Mouse (Mus musculus): ENCODE data around the gene March9. TPM values are rescaled to one million over a fixed set of nuclear protein-coding genes. Genes with fewer than 3 reads are reported as not detected.
A peak's percentile ranks its signal among the peaks of the same experiment; 100 is the strongest.
"Not testable (repeated sequence)": the region's sequence is repeated elsewhere in the genome, so short reads cannot be mapped to it uniquely, and the experiment has no call there.

The March9 gene
- polyA plus RNA-seq, 1 experiment from 2014 or later = 3.7 TPM

- Histone ChIP-seq H3K9ac (ENCODE audit: low read length) (no peak overlapping the region), H3K27me3 (ENCODE audit: control insufficient read depth, insufficient read depth, low read length) (no peaks in the 10 kb centered on the region; the same call in 1 of the 2 replicates), H3K4me3 (ENCODE audit: low read depth, low read length) (no peak overlapping the region), H3K4me2 (no peak overlapping the region), H3K36me3 (ENCODE audit: control insufficient read depth, insufficient read depth, low read length) (peaks cover 32% of the 10 kb centered on the region), H3K27ac (ENCODE audit: low read depth, low read length) (no peak overlapping the region), H3K4me1 (ENCODE audit: control insufficient read depth, insufficient read depth, low read length) (peaks cover 25% of the 10 kb centered on the region), H3K9me3 (ENCODE audit: control insufficient read depth, low read length) (no peaks in the 10 kb centered on the region)
- no peak for ATAC-seq (ENCODE audit: low FRiP score)
- DNase-seq (ENCODE audit: low spot score, missing footprints) = no peak
- WGBS = 89% methylated on average over 14 of the region's 14 CpGs
Observed at GRCm38 (mm10) chr10:127066519-127067018, 6.6 kb upstream of the March9 start.

- DNase-seq (ENCODE audit: low spot score, missing footprints) = no peak
- H3K27me3 ChIP-seq (ENCODE audit: control insufficient read depth, insufficient read depth, low read length) = no peaks in the 10 kb centered on the region; the same call in 1 of the 2 replicates
- no peak overlapping the region for H3K4me3 ChIP-seq (ENCODE audit: low read depth, low read length)
- no peak overlapping the region for H3K9ac ChIP-seq (ENCODE audit: low read length)
- H3K36me3 ChIP-seq (ENCODE audit: control insufficient read depth, insufficient read depth, low read length) = peaks cover 32% of the 10 kb centered on the region
- peaks cover 23% of the 10 kb centered on the region for H3K4me1 ChIP-seq (ENCODE audit: control insufficient read depth, insufficient read depth, low read length)
- no peaks in the 10 kb centered on the region for H3K9me3 ChIP-seq (ENCODE audit: control insufficient read depth, low read length)
- ATAC-seq (ENCODE audit: low FRiP score) = no peak
- H3K27ac ChIP-seq (ENCODE audit: low read depth, low read length) = no peak overlapping the region
- WGBS = 89% methylated on average over 9 of the region's 9 CpGs
- H3K4me2 ChIP-seq = no peak overlapping the region
Observed at GRCm38 (mm10) chr10:127065981-127066380, 6.0 kb upstream of the March9 start.

GRCm38 (mm10) chr10:127063913-127064870 lies 4.2 kb upstream of the March9 start:
- H3K9me3 ChIP-seq (ENCODE audit: control insufficient read depth, low read length) = no peaks in the 10 kb centered on the region
- peak overlapping the region; percentile 100 for H3K9ac ChIP-seq (ENCODE audit: low read length)
- peak overlapping the region; percentile 65 for H3K4me3 ChIP-seq (ENCODE audit: low read depth, low read length)
- H3K27me3 ChIP-seq (ENCODE audit: control insufficient read depth, insufficient read depth, low read length) = no peaks in the 10 kb centered on the region; the same call in 1 of the 2 replicates
- peaks cover 28% of the 10 kb centered on the region for H3K4me1 ChIP-seq (ENCODE audit: control insufficient read depth, insufficient read depth, low read length)
- peaks cover 32% of the 10 kb centered on the region for H3K36me3 ChIP-seq (ENCODE audit: control insufficient read depth, insufficient read depth, low read length)
- H3K27ac ChIP-seq (ENCODE audit: low read depth, low read length) = peak overlapping the region; percentile 82
- DNase-seq (ENCODE audit: low spot score, missing footprints) (peak; percentile 95), ATAC-seq (ENCODE audit: low FRiP score) (no peak)
- WGBS = 18% methylated on average over 37 of the region's 37 CpGs
- peak overlapping the region; percentile 77 for H3K4me2 ChIP-seq

GRCm38 (mm10) chr10:127063239-127063872 lies 3.4 kb upstream of the March9 start, which contains the start of gene Cdk4:
Gene Cdk4 (plus strand): TSS chr10:127063534.
- Histone ChIP-seq H3K27ac (ENCODE audit: low read depth, low read length) (peak within 1 kb of the TSS; percentile 82), H3K4me2 (peak within 1 kb of the TSS; percentile 77), H3K4me3 (ENCODE audit: low read depth, low read length) (peak within 1 kb of the TSS; percentile 65), H3K27me3 (ENCODE audit: control insufficient read depth, insufficient read depth, low read length) (no peaks in the 10 kb centered on the region; the same call in 1 of the 2 replicates), H3K36me3 (ENCODE audit: control insufficient read depth, insufficient read depth, low read length) (peaks cover 32% of the 10 kb centered on the region), H3K4me1 (ENCODE audit: control insufficient read depth, insufficient read depth, low read length) (peaks cover 27% of the 10 kb centered on the region), H3K9ac (ENCODE audit: low read length) (peak within 1 kb of the TSS; percentile 100), H3K9me3 (ENCODE audit: control insufficient read depth, low read length) (no peaks in the 10 kb centered on the region)
- peak; percentile 100 for DNase-seq (ENCODE audit: low spot score, missing footprints)
- ATAC-seq (ENCODE audit: low FRiP score) = peak; percentile 93
- WGBS = under 1% methylated on average over 46 of the region's 46 CpGs

- Histone ChIP-seq H3K9ac (ENCODE audit: low read length) (no peak overlapping the region), H3K27ac (ENCODE audit: low read depth, low read length) (no peak overlapping the region; the same call in 1 of the 2 replicates), H3K4me2 (no peak overlapping the region), H3K9me3 (ENCODE audit: control insufficient read depth, low read length) (no peaks in the 10 kb centered on the region), H3K4me3 (ENCODE audit: low read depth, low read length) (no peak overlapping the region), H3K27me3 (ENCODE audit: control insufficient read depth, insufficient read depth, low read length) (no peaks in the 10 kb centered on the region; the same call in 1 of the 2 replicates), H3K36me3 (ENCODE audit: control insufficient read depth, insufficient read depth, low read length) (peaks cover 30% of the 10 kb centered on the region), H3K4me1 (ENCODE audit: control insufficient read depth, insufficient read depth, low read length) (peaks cover 32% of the 10 kb centered on the region)
- no peak for ATAC-seq (ENCODE audit: low FRiP score)
- 81% methylated on average over 5 of the region's 5 CpGs for WGBS
- DNase-seq (ENCODE audit: low spot score, missing footprints) = no peak
Observed at GRCm38 (mm10) chr10:127062503-127062902, 2.5 kb upstream of the March9 start.

- H3K27ac ChIP-seq (ENCODE audit: low read depth, low read length); H3K27me3 ChIP-seq (ENCODE audit: control insufficient read depth, insufficient read depth, low read length); DNase-seq (ENCODE audit: low spot score, missing footprints); ATAC-seq (ENCODE audit: low FRiP score); H3K4me2 ChIP-seq; H3K9ac ChIP-seq (ENCODE audit: low read length); H3K4me3 ChIP-seq (ENCODE audit: low read depth, low read length); H3K9me3 ChIP-seq (ENCODE audit: control insufficient read depth, low read length): not testable (repeated sequence)
- H3K4me1 ChIP-seq (ENCODE audit: control insufficient read depth, insufficient read depth, low read length) = peaks cover 32% of the 10 kb centered on the region
- 82% methylated on average over 4 of the region's 4 CpGs for WGBS
- peaks cover 29% of the 10 kb centered on the region for H3K36me3 ChIP-seq (ENCODE audit: control insufficient read depth, insufficient read depth, low read length)
Observed at GRCm38 (mm10) chr10:127062101-127062500, 2.1 kb upstream of the March9 start.

- Histone ChIP-seq H3K9ac (ENCODE audit: low read length) (no peak overlapping the region), H3K36me3 (ENCODE audit: control insufficient read depth, insufficient read depth, low read length) (peaks cover 25% of the 10 kb centered on the region), H3K27me3 (ENCODE audit: control insufficient read depth, insufficient read depth, low read length) (no peaks in the 10 kb centered on the region; the same call in 1 of the 2 replicates), H3K27ac (ENCODE audit: low read depth, low read length) (no peak overlapping the region), H3K4me1 (ENCODE audit: control insufficient read depth, insufficient read depth, low read length) (peaks cover 32% of the 10 kb centered on the region), H3K4me3 (ENCODE audit: low read depth, low read length) (no peak overlapping the region), H3K9me3 (ENCODE audit: control insufficient read depth, low read length) (no peaks in the 10 kb centered on the region), H3K4me2 (0 out of 2 replicates have a peak overlapping the region, but pooled peaks have one; percentile 4)
- 74% methylated on average over 2 of the region's 2 CpGs for WGBS
- ATAC-seq (ENCODE audit: low FRiP score) (no peak), DNase-seq (ENCODE audit: low spot score, missing footprints) (no peak)
Observed at GRCm38 (mm10) chr10:127061513-127061912, 1.5 kb upstream of the March9 start.

GRCm38 (mm10) chr10:127061085-127061484 lies 1.1 kb upstream of the March9 start:
- no peak overlapping the region for H3K27ac ChIP-seq (ENCODE audit: low read depth, low read length)
- no peak overlapping the region for H3K9ac ChIP-seq (ENCODE audit: low read length)
- H3K4me3 ChIP-seq (ENCODE audit: low read depth, low read length) = 0 out of 2 replicates have a peak overlapping the region, but pooled peaks have one; percentile 78
- ATAC-seq (ENCODE audit: low FRiP score) (no peak), DNase-seq (ENCODE audit: low spot score, missing footprints) (no peak)
- no peaks in the 10 kb centered on the region for H3K9me3 ChIP-seq (ENCODE audit: control insufficient read depth, low read length)
- WGBS = 26% methylated on average over 5 of the region's 5 CpGs
- peaks cover 32% of the 10 kb centered on the region for H3K4me1 ChIP-seq (ENCODE audit: control insufficient read depth, insufficient read depth, low read length)
- no peaks in the 10 kb centered on the region; the same call in 1 of the 2 replicates for H3K27me3 ChIP-seq (ENCODE audit: control insufficient read depth, insufficient read depth, low read length)
- peaks cover 24% of the 10 kb centered on the region for H3K36me3 ChIP-seq (ENCODE audit: control insufficient read depth, insufficient read depth, low read length)
- peak overlapping the region; percentile 93 for H3K4me2 ChIP-seq
